Mouse (Mus musculus) embryo, embryonic 11 days (tissue): Measurements from ENCODE around the gene Cnpy2.
A peak's percentile ranks its signal among the peaks of the same experiment; 100 is the strongest.
"Not testable (repeated sequence)": the region's sequence is repeated elsewhere in the genome, so short reads cannot be mapped to it uniquely, and the experiment has no call there.

Experiments
- DNase-seq: peaks from one replicate; pipeline ENCODE4 v3.0.0-alpha.2; 2015

The Cnpy2 gene

GRCm38 (mm10) chr10:128315578-128315977 lies 6.7 kb upstream of the Cnpy2 start:
- no peak for DNase-seq

- peak; percentile 22 for DNase-seq
Observed at GRCm38 (mm10) chr10:128321641-128322040, 618 bp upstream of the Cnpy2 start.

DNA sequence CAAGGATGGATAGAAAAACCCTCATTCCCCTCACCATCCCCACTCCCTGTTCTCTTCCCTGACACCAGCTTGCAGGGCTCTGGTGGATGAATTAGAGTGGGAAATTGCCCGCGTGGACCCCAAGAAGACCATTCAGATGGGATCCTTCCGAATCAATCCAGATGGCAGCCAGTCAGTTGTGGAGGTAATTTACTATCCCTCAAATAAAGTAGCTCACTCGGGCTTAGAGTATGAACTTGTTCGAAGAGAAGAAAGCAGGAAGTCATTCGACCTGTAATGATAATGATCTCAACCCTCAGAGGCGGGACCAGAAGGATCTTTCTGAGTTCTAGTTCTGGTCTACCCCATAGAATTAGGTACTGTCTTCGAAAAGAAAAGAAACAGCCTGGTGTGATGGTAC lies 1.3 kb downstream of the Cnpy2 start:
- DNase-seq = no peak

GRCm38 (mm10) chr10:128326825-128327224 lies 4.6 kb downstream of the Cnpy2 start:
- DNase-seq = no peak

DNA sequence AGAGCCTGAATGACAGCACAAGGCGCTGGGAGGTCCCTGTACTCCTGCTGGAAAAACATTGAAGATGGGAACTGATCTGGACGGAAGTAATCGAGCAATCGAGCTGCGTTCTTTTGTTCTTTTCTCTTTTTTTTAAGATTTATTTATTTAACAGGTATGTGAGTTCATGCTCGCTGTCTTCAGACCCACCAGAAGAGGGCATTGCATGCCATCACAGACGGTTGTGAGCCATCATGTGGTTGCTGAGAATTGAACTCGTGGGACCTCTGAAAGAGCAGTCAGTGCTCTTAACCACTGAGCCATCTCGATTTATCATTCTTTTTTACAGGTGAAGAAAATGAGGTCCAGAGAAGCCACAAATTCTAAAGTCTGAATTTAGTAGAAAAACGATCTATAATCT lies 5.4 kb downstream of the Cnpy2 start:
- DNase-seq = no peak

DNA sequence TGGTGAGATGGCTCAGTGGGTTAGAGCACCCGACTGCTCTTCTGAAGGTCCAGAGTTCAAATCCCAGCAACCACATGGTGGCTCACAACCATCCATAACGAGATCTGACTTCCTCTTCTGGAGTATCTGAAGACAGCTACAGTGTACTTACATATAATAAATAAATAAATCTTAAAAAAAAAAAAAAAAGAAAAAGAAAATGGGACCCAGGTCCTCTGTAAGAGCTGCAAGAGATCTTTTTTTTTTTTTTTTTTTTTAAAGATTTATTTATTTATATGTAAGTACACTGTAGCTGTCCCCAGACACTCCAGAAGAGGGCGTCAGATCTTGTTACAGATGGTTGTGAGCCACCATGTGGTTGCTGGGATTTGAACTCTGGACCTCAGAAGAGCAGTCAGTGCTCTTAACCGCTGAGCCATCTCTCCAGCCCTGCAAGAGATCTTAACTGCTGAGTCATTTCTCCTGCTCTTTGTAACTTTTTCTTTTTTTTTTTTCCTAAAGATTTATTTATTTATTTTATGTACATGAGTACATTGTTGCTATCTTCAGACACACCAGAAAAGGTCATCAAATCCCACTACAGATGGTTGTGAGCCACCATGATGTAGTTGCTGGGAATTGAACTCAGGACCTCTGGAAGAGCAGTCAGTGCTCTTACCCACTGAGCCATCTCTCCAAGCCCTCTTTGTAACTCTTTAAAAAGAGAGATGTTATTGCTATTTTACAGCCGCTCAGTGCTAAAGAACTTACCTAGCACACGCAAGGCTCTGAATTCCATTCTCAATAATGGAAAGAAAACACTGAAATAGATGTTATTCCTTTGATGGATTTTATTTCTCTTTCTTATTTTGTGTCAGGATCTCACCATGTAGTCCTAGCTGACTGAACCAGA lies 10.3 kb downstream of the Cnpy2 start:
- DNase-seq = not testable (repeated sequence)

DNA sequence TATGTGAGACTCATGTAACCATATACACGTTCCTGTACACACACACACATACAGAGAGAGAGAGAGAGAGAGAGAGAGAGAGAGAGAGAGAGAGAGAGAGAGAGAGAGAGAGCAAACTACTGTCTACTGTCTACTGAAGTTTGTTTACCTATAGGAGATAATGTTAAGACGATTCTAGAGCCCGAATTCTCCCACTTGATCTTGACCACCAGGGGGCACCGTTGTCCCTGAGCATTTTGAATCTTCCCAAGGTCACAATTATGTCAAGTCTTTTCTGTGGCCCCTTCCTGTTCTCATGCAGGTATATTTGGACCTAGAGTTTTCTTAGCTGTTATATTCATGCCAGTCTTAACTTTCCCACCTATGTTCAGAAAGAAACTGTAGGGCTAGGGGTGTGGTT lies 13.3 kb downstream of the Cnpy2 start:
- peak; percentile 81 for DNase-seq

- DNase-seq = no peak
Observed at GRCm38 (mm10) chr10:128336195-128336594, 13.9 kb downstream of the Cnpy2 start.

- DNase-seq = no peak
Observed at GRCm38 (mm10) chr10:128336597-128336996, 14.3 kb downstream of the Cnpy2 start.

DNA sequence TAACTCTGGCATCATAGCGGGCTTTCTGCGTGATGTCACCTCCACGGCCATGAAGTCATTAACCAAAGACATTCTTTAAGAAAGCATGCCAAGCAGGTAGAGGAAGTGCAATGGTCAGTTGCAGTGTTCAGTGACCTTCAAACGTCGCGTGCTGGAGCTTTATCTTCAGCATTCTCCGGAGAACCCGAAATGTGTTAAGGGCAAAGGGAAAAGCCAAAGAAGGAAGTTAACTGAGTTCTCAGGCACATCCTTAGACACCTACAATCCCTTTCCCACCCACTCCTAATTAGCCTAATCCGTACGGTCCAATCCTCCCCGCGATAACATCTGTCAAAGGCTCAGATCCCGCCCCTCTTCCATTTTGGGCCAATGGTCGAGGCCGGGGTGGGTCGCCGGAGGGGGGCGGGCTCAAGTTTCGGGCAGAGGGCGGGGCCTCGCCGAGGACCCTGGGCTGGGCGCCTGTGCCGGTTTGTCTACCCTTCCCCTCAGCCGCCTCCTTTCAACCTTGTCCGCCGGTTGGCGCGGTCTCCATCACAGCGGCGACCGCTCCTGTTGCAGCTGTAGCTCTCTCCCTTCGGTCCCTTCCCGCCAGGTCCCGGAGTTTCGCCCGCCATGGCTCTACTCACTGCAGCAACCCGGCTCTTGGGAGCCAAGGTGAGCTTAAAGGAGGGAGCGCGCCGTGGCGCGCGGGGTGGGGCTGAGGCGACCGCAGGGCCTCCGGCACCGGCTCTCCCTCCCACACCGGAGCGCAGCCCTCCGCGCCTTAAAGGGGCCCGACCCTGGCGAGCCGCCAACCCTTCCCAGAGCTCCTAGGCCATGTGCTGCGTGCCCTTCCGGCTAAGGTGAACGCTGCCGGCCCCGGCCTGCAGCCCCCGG lies 15.3 kb downstream of the Cnpy2 start, which contains the start of gene Cs:
Gene Cs (plus strand): TSS at position 429 of the 876 bp plus-strand sequence.
- DNase-seq = peak; percentile 98

- DNase-seq = no peak
Observed at GRCm38 (mm10) chr10:128338415-128338814, 16.2 kb downstream of the Cnpy2 start.

- no peak for DNase-seq
Observed at GRCm38 (mm10) chr10:128338948-128339347, 16.7 kb downstream of the Cnpy2 start.

GRCm38 (mm10) chr10:128340257-128340656 lies 18.0 kb downstream of the Cnpy2 start:
- peak; percentile 15 for DNase-seq

DNA sequence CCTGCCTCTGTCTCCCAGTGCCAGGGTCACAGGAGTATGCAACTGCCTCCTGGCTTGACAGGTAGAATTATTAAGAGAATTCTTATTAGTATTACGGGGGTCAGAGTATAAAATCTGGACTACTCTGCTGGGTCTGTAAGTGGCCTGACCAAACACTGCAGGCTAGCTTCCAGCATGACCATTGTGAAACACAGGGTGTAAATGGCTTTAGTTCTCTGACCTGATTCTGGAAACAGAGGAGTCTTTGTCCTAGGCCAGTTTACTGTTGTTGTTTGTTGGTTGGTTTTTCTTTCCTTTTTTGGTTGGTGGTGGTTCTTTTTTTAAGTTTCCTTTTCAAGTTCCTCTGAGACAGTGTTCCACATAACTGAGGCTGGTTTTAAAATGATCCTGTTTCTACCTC lies 21.2 kb downstream of the Cnpy2 start:
- DNase-seq = no peak

DNA sequence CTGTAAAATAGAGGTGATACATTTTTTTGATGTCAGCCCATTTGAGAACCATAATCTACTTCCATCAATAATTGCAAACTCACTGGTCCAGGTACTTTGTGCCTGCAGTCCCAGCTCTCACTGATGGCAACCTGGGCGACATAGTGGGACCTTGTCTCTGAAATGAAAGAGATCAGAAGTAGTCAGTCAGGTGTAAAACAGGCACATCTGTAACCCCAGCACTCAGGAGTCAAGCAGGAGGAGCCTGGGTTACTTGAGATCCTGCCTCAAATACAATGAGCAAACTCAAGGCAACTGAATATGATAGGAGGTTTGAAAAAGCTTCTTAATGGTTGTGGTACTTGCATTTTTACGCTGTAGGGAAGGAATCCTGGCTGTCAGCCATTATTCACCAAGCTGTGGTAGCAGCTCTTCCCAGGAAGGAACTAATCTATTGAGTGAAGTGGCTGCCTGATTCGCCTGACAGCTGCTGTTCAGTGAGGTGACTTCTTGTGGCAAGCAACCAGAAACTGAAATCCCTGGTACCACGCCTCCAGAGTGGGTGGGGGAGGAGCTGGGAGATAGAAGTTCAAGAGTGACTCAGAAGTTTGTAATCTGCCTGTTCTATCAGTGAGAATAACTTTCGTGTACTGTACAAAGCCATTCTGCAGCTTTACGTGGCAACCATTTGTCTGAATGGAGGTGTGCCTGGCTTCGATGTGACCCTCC lies 22.5 kb downstream of the Cnpy2 start:
- peak; percentile 18 for DNase-seq

- DNase-seq = no peak
Observed at GRCm38 (mm10) chr10:128347541-128347940, 25.3 kb downstream of the Cnpy2 start.

- DNase-seq = peak; percentile 66
Observed at GRCm38 (mm10) chr10:128358796-128359195, 36.5 kb downstream of the Cnpy2 start.

GRCm38 (mm10) chr10:128359226-128359625 lies 37.0 kb downstream of the Cnpy2 start:
- DNase-seq = no peak

- no peak for DNase-seq
Observed at GRCm38 (mm10) chr10:128361836-128362235, 39.6 kb downstream of the Cnpy2 start.

DNA sequence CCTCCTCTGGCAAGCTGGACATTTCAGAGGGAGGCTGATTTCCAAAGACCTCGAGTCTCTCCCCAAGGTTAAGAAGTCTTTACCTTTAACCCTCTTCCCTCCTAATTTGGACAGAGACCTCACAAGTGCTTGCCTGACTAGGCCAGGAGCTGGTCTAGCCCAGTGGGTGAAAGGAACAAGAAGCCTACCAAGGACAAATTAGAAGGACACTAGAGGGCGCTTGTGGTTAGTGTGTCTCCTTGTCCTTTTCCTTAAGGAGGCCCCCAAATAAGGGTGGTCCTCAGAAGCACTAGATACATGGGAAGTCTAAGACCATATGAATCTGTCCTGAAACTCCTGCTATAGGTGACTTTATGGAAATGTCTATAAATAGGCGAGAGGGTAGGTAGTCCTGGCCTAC lies 40.3 kb downstream of the Cnpy2 start:
- peak; percentile 80 for DNase-seq

- no peak for DNase-seq
Observed at GRCm38 (mm10) chr10:128367899-128368401, 45.7 kb downstream of the Cnpy2 start.

DNA sequence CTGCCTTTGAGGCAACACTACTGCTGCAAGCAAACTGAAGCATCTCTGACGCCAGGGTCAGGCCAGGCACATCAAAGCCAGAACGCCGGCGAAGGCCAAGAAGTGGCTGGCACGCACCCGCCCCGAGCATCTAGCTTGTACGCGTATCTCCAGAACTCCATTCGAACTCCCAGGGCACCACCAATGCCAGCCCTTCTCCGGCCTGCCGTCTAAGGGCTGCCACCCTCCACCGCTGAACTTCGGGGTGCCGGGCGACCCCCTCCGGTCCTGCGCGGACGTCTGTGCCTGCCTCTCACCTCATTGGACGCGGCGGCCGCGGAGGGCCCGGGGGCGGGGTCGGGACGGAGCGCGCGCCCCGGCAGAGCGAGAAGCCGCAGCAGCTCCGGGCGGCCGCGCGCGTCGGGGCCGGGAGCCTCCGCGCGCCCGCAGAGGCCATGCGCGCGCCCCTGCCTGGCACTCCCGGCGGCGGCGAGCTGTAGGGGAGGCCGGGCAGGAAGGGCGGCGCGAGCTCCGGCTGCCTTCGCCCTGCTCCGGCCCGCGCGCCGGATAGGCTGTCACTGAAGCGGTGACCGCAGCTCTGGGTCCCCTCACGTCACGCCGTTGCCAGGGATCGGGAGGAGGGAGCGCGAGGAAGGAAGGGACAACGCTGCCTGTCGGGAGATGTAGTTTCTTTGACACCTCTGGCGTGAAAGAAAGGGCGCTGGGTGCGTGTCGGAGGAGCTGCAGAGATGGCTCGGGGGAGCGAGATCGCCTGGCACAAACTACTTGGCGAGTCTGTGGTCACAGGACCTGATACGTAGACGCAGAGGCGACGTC lies 46.4 kb downstream of the Cnpy2 start, which contains the start of gene Coq10a:
Gene Coq10a (minus strand): TSS at position 596 of the 816 bp plus-strand sequence.
- peak; percentile 94 for DNase-seq
